ENCODE assay signal across 9 mouse cellular contexts in genomic region chr17:89654089-89654813, GRCm38 (mm10).
DNase-seq lines count a peak whose midpoint lies in the region; ATAC-seq lines count a peak whose summit lies in the region.
"Had no signal": no experiment of that assay in that cellular context is flagged by ENCODE, and none has a peak within 500 bp of the region (broad histone marks: within the 10 kb centered on the region; RNA-seq: fewer than 3 reads in every experiment).

No protein-coding gene starts in this region.

- peak; percentile 88 for ATAC-seq in forebrain, embryonic 16.5 days

- H3K4me1 ChIP-seq in forebrain, embryonic 16.5 days (replicated peaks; ENCODE audit: control insufficient read depth, insufficient read depth, low read length) = no peaks in the 10 kb centered on the region
- no peaks in the 10 kb centered on the region for H3K4me1 ChIP-seq in limb, embryonic 10.5 days
- H3K4me1 ChIP-seq: embryonic facial prominence, embryonic 13.5 days had no signal

- H3K27me3 ChIP-seq in forebrain, embryonic 16.5 days (replicated peaks; ENCODE audit: control insufficient read depth, insufficient read depth, low read length) = no peaks in the 10 kb centered on the region
- no peaks in the 10 kb centered on the region for H3K27me3 ChIP-seq in limb, embryonic 10.5 days (ENCODE audit: low read depth, poor library complexity, severe bottlenecking)
- H3K27me3 ChIP-seq: embryonic facial prominence, embryonic 13.5 days had no signal

- H3K4me2 ChIP-seq in forebrain, embryonic 16.5 days (ENCODE audit: low read length) = no peak overlapping the region
- H3K4me2 ChIP-seq: embryonic facial prominence, embryonic 13.5 days had no signal

- H3K4me3 ChIP-seq in forebrain, embryonic 16.5 days (replicated peaks; ENCODE audit: low read length) = no peak overlapping the region
- H3K4me3 ChIP-seq in limb, embryonic 10.5 days = no peak overlapping the region
- H3K4me3 ChIP-seq: embryonic facial prominence, embryonic 13.5 days had no signal

- no peak overlapping the region for H3K9ac ChIP-seq in forebrain, embryonic 16.5 days (replicated peaks; ENCODE audit: low read depth, low read length)
- H3K9ac ChIP-seq: embryonic facial prominence, embryonic 13.5 days had no signal

- 64% methylated on average over 5 of the region's 5 CpGs for WGBS in forebrain, embryonic 16.5 days
- 77% methylated on average over 5 of the region's 5 CpGs for WGBS in limb, embryonic 10.5 days

- H3K36me3 ChIP-seq in forebrain, embryonic 16.5 days (ENCODE audit: control insufficient read depth, insufficient read depth) = no peaks in the 10 kb centered on the region
- no peaks in the 10 kb centered on the region for H3K36me3 ChIP-seq in limb, embryonic 10.5 days
- H3K36me3 ChIP-seq: embryonic facial prominence, embryonic 13.5 days had no signal

- no peaks in the 10 kb centered on the region for H3K9me3 ChIP-seq in forebrain, embryonic 16.5 days (ENCODE audit: control insufficient read depth, low read length)
- H3K9me3 ChIP-seq in limb, embryonic 10.5 days (replicated peaks) = no peaks in the 10 kb centered on the region
- H3K9me3 ChIP-seq: embryonic facial prominence, embryonic 13.5 days had no signal

- no peak overlapping the region for H3K27ac ChIP-seq in forebrain, embryonic 16.5 days (ENCODE audit: low read length)
- no peak overlapping the region for H3K27ac ChIP-seq in limb, embryonic 10.5 days
- H3K27ac ChIP-seq: embryonic facial prominence, embryonic 13.5 days had no signal

- DNase-seq in ovary, postnatal 36 days (ENCODE audit: low spot score) = peak; percentile 6
- DNase-seq in ovary, adult 18-20 months (ENCODE audit: low spot score) = no peak
- DNase-seq in cerebellum, adult 11 months = peak; percentile 79
- DNase-seq in kidney, adult 9 months = peak; percentile 68
- peak; percentile 46 for DNase-seq in limb, embryonic 10.5 days (ENCODE audit: low spot score)
- DNase-seq in right cerebral cortex, adult 18-20 months = peak; percentile 85
- DNase-seq in B cell, adult 2 months = no peak

Comparison
In these comparisons a context has a peak if more than half of its experiments do, and no peak if none do; other contexts are left out.
1. DNase-seq: peak in ovary, postnatal 36 days (single experiment), cerebellum, adult 11 months (single experiment), kidney, adult 9 months (single experiment), limb, embryonic 10.5 days (single experiment) and right cerebral cortex, adult 18-20 months (single experiment); none in ovary, adult 18-20 months (single experiment) and B cell, adult 2 months (0 of 2).